Mouse (Mus musculus) megakaryocyte, adult 5-6 weeks (primary cell): Measurements from ENCODE around the gene Sec23a. TPM values are rescaled to one million over a fixed set of nuclear protein-coding genes. Genes with fewer than 3 reads are reported as not detected.
"Not testable (repeated sequence)": the region's sequence is repeated elsewhere in the genome, so short reads cannot be mapped to it uniquely, and the experiment has no call there.

Experiments
- ATAC-seq: 2 replicates; pipeline ENCODE4 v1.8.0; 2016; ENCODE audit warnings: mild to moderate bottlenecking, inconsistent platforms; ENCODE audit not compliant: poor library complexity, severe bottlenecking
- total RNA-seq, 2 experiments: library from RNA; stranded (forward) in 1 of 2; stranded (reverse) in 1 of 2; fragments of 153-499, 151-499 nt in 1 of 2; fragments of 221-1000, 200-1000 nt in 1 of 2; gene quantifications; 2 replicates each; pipeline versions ENCODE4 v1.2.3 to v1.2.4; 2015 to 2017

Gene Sec23a
- total RNA-seq (2015): 17.5 and 21.1 TPM in 2 replicates
- 20.5 and 21.1 TPM in 2 replicates for total RNA-seq (2017)

- peak; percentile 85 for ATAC-seq
These were observed at the start of gene Sec23a for GRCm38 (mm10) chr12:59011844-59012709. Gene Sec23a (minus strand): TSS chr12:59012017.

GRCm38 (mm10) chr12:59060993-59061595 is 49.3 kb upstream of the Sec23a start, which contains the start of gene Trappc6b:
Gene Trappc6b (minus strand): TSS chr12:59061472.
- peak; percentile 93 for ATAC-seq

DNA sequence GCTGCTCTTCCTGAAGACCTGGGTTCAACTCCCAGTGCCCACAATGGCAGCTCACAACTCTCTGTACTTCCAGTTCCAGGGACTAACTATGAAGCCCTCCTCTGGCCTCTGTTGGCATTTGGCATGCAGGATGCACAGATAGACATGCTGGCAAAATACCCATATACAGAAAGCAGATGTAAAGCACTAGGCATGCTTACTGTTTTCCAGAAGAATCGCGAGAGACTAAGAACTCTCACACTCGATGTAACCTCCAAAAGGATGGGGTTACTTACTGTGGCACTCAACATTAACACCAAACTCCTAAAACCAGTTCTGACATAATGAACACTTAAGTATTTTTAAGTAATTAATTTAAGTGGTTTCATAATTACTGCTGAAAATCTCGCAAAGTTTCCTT is 48.5 kb upstream of the Sec23a start:
- no peak for ATAC-seq

GRCm38 (mm10) chr12:59058242-59058641 is 46.4 kb upstream of the Sec23a start:
- not testable (repeated sequence) for ATAC-seq

- ATAC-seq: no peak
These were observed 44.4 kb upstream of the Sec23a start for GRCm38 (mm10) chr12:59056222-59056621.

DNA sequence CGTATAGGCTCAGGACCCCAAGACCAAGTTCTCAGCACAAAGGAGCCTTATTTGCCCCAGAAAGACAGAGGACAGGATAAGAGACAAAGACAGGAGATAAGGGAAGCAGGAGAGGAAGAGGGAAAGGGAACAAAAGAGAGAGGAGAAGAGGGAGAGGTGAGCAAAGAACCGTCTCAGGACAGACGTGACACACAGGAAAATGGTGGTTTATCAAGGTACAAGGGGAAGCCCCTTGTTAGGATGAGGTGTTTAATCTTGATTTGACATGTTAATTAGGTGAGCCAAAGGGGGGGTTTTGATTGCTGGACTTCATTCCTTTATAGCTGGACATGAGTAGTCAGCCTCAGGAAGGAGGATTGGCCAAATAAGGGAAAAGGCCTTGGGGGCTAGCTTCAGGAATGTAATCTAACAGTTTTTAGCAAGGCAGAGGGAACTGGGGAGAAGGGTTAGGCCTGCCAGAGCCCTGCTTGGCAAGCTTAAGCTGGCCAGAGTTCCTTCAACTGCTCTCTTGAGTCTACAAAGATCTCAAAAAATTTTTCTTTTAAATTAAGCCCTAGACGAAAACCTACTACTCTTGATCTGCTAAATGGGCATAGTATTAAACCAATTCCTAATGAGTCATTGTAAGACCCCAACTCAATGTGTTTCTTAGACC is 43.5 kb upstream of the Sec23a start:
- no peak for ATAC-seq

- ATAC-seq: no peak
These were observed 42.2 kb upstream of the Sec23a start for GRCm38 (mm10) chr12:59053976-59054375.

DNA sequence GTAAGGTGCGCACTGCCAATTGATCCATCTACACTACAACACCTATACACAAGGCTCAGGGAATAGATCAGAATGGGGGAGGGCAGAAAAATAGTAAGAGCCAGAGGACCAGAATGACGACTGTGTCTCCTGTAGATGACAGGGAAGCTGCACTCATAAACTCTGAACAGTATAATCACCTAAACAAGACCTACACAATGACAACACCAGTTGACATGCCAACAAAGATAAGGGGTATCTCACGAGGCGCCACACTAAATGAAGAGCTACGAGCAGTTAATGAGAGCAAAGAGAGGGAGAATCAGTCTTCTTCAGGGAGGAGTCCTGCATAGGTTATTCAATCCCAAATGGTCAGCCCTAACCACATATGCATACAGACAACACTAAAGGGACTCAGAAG is 41.3 kb upstream of the Sec23a start:
- ATAC-seq: no peak

- no peak for ATAC-seq
These were observed 40.7 kb upstream of the Sec23a start for GRCm38 (mm10) chr12:59052470-59052869.

DNA sequence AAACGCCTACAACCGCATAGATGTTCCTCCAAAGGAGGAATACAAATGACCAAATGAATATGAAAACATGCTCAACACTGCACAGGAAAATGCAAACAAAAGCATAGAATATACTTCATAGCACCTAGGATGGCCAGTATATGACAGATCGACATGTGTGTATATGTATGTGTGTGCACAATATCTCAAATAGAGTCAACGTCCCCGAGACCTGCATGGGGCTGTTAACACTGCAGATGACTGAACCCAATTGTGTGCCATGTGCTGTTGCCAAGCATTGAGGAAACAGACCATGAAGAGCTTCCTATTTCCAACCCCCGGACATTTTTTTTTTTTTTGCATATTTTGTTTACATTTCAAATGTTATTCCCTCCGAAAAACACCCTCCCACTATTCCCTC is 29.0 kb upstream of the Sec23a start:
- ATAC-seq: peak; percentile 25; the same call in 1 of the 2 replicates

DNA sequence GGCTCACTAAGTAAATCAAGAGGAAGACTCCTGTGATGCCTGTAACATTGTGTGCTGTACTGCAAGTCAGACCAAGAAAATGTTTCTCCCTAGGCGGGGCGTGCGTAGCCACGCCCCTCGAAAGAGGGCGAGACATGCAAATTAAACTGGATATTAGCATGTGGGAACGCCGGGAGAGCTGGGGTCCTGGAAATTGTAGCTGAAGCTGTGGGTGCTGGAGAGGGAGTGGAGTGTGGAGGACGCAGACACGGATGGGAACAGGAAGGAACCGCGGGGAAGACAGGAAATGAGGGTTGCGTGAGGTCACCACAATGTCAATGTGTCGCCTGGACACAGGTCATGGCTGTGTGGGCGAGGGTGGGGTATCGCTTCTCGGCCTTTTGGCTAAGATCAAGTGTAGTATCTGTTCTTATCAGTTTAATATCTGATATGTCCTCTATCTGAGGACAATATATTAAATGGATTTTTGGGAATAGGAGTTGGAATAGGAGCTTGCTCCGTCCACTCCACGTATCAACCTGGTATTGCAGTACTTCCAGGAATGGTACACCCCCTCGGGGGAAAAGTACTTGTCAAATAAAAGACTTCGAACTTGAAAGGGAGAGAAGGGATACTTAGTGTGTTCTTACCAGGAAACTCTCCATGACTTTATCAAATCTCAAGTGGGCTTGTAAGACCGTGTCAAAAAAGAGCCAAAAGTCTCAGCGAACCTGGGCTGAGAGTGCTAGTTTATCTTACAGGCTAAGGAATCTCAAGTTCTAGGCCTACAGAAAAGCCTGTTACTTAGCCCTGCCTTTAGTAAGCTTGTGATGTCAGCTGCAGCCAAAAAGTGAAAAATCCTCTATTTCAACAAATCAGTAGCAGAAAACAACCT is 28.4 kb upstream of the Sec23a start:
- peak; percentile 75 for ATAC-seq

DNA sequence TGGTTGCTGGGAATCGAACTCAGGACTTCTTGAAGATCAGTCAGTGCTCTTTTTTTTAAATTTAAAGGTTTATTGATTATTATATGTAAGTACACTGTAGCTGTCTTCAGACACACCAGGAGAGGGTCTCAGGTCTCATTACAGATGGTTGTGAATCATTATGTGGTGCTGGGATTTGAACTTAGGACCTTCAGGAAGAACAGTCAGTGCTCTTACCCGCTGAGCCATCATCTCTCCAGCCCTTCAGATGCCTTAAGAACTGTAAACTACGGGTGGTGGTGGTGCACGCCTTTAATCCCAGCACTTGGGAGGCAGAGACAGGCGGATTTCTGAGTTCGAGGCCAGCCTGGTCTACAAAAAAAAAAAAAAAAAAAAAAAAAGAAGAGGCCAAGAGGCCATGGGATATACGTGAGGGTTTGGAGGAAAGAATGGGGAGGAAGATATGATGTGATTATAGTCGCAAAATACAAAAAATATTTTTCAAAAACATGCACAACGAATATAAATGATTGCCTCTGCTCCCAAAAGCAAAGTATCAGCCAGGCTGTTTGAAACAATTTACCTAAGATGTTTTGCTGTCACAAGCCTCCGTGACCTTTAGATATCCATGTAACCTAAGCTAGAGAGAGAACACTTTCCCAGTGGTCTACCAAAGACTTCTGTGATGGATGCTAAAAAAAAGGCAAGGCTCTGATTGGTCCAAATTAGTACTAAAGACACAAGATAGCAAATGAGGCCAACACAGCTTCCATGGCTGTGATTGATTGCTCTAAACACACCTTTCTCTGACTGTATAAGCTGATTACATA is 27.5 kb upstream of the Sec23a start:
- ATAC-seq: no peak

DNA sequence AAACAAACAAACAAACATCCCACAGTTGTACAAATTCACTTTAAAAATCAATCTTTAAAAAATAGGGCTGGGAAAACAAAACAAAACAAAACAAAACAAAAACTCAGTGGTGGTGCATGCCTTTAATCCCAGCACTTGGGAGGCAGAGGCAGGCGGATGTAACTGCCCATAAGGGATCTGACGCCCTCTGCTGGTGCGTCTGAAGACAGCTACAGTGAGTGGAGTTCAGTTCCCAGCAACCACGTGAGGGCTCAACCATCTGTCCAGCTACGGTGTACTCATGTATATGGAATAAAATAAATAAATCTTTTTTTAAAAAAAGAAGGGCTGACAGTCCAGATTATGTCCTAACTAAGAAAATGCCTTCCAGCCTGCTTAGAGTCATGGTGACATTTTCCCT is 20.3 kb upstream of the Sec23a start:
- ATAC-seq: peak; percentile 72

DNA sequence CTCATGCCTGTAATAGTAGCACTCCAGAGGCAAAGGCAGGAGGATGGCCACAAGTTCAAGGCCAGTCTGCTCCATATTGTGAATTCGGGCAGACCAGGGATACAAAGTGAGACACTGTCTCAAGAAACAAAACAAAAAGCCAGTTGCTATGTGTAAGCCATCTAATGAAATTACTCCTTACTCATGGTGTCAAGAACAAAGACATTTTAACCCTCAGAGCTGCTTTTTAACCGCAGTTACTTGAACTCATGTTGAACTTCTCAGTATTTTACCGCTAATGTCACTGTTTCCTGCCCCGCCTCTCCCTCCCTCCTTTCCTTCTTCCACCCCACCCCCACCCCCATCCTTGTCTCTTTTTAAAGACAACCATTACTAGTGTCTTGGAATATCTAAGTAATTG is 9.5 kb upstream of the Sec23a start:
- peak; percentile 72 for ATAC-seq

DNA sequence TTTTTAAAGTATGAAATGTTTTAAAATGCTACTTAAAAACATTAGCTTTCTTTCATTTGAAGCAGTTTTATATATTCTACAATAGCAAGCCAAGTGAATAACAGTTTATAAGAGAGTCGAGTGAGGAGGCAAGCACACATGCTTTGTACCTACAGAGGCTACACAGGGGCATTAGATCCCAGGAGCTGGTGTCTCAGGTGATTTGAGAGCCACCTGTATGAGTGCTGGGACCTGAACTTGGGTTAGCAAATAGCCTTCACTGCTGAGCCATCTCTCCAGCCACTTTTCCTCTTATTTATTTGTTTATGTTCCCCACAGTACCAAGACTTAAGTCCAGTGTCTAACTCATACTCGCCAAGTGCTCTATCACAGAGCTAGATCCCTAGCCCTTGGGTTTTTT is 8.1 kb upstream of the Sec23a start:
- ATAC-seq: no peak

DNA sequence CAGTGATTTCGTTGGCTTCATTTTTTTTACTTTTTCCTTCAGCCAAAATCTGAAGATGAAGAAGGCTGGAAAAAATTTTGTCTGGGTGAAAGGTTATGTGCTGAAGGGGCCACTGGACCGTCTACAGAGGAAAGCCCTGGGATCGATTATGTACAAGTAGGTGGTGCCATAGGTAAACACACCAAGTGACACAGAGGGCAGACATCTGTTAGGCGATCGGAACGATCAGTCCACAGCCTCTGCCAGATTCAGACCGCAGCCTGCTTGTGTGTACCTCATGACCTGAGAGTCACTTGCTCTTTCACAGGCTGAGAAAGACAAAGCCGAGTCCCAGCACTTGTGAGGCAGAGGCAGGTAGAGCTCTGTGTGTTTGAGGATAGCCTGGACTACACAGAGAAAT is 6.2 kb upstream of the Sec23a start:
- no peak for ATAC-seq

- peak; percentile 76 for ATAC-seq
These were observed 1.4 kb upstream of the Sec23a start, which contains the start of gene Gemin2 for GRCm38 (mm10) chr12:59013234-59013633. Gene Gemin2 (plus strand): TSS chr12:59013393.

GRCm38 (mm10) chr12:59012710-59013091 is 884 bp upstream of the Sec23a start:
- ATAC-seq: no peak

DNA sequence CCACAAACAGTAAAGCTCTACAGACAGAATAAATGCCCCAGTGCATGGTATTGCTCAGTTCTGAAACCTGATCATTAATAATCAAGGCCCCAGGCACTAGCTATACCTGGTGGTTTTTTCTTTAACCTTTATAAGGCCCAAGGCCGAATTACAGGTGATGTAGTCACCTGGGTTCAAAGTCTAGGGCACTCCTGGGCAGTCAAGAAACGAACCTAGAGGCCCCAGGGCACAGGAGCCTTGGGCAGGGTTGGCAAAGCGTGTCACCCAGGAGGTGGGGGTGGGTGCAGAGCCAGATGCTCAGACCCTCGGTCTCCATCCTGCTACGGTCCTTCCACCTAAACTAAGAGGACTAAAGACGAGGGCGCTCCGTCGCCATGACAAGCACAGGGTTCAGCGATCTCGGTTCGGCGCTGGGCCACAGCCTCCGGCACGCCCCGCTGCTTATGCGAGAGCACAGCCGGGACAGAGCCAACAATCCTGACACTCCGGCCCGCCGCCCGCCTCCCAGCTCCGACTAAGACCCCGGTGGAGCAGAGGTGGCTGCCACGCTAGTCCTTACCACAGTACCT is 458 bp downstream of the Sec23a start:
- no peak; the same call in 1 of the 2 replicates for ATAC-seq
